Mouse (Mus musculus): Measurements from ENCODE around the gene Rufy1. TPM values are rescaled to one million over a fixed set of nuclear protein-coding genes. Genes with fewer than 3 reads are reported as not detected.
A peak's percentile ranks its signal among the peaks of the same experiment; 100 is the strongest.
"Not testable (repeated sequence)": the region's sequence is repeated elsewhere in the genome, so short reads cannot be mapped to it uniquely, and the experiment has no call there.

The Rufy1 gene
- total and polyA plus RNA-seq, 3 experiments: 8.3 to 31.4 (median 13.8) TPM

GRCm38 (mm10) chr11:50450236-50450635, 19.3 kb upstream of the Rufy1 start:
- no peaks in the 10 kb centered on the region for H3K4me1 ChIP-seq (ENCODE audit: insufficient read depth, low read depth, low read length)
- DNase-seq (ENCODE audit: low spot score): no peak
- no peak for TF ChIP-seq TAL1 (conservative IDR thresholded peaks at IDR 0.05; ENCODE audit: low read depth, low read length)
- no peak for TF ChIP-seq GATA2 (IDR thresholded peaks at IDR 0.05; ENCODE audit: borderline replicate concordance, low read depth, low read length)
- no peak for TF ChIP-seq POLR2AphosphoS5 (IDR thresholded peaks at IDR 0.05; ENCODE audit: insufficient replicate concordance, low read depth, low read length)
- no peak overlapping the region for H3K4me3 ChIP-seq (ENCODE audit: low read depth, low read length)
- no peaks in the 10 kb centered on the region for H3K36me3 ChIP-seq (replicated peaks)
- ATAC-seq (ENCODE audit: extremely low read depth, insufficient number of reproducible peaks, low FRiP score, poor library complexity, severe bottlenecking): no peak
- H3K27me3 ChIP-seq (ENCODE audit: insufficient read depth, low read length): no peaks in the 10 kb centered on the region
- no peaks in the 10 kb centered on the region for H3K9me3 ChIP-seq (replicated peaks)

- DNase-seq (ENCODE audit: low spot score); H3K27me3 ChIP-seq (ENCODE audit: insufficient read depth, low read length); H3K4me3 ChIP-seq (ENCODE audit: low read depth, low read length); H3K36me3 ChIP-seq (replicated peaks); ATAC-seq (ENCODE audit: extremely low read depth, insufficient number of reproducible peaks, low FRiP score, poor library complexity, severe bottlenecking); H3K9me3 ChIP-seq (replicated peaks); H3K4me1 ChIP-seq (ENCODE audit: insufficient read depth, low read depth, low read length): not testable (repeated sequence)
These were observed 17.2 kb upstream of the Rufy1 start for GRCm38 (mm10) chr11:50448163-50448562.

- peaks cover 17% of the 10 kb centered on the region for H3K27me3 ChIP-seq (ENCODE audit: insufficient read depth, low read length)
- no peaks in the 10 kb centered on the region for H3K9me3 ChIP-seq (replicated peaks)
- no peak for ATAC-seq (ENCODE audit: extremely low read depth, insufficient number of reproducible peaks, low FRiP score, poor library complexity, severe bottlenecking)
- no peaks in the 10 kb centered on the region for H3K36me3 ChIP-seq (replicated peaks)
- 0 out of 2 replicates have a peak, but pooled peaks have one; percentile 28 for TF ChIP-seq CTCF (IDR thresholded peaks at IDR 0.05; ENCODE audit: low read depth, low read length)
- TF ChIP-seq TAL1 (conservative IDR thresholded peaks at IDR 0.05; ENCODE audit: low read depth, low read length): no peak
- no peak for TF ChIP-seq POLR2AphosphoS5 (IDR thresholded peaks at IDR 0.05; ENCODE audit: insufficient replicate concordance, low read depth, low read length)
- H3K4me3 ChIP-seq (ENCODE audit: low read depth, low read length): no peak overlapping the region
- no peak for DNase-seq (ENCODE audit: low spot score)
- H3K4me1 ChIP-seq (ENCODE audit: insufficient read depth, low read depth, low read length): peaks cover 2% of the 10 kb centered on the region
These were observed 12.5 kb upstream of the Rufy1 start for GRCm38 (mm10) chr11:50443259-50444065.

- no peak overlapping the region for H3K4me3 ChIP-seq (ENCODE audit: low read depth, low read length)
- DNase-seq (ENCODE audit: low spot score) (no peak), ATAC-seq (ENCODE audit: extremely low read depth, insufficient number of reproducible peaks, low FRiP score, poor library complexity, severe bottlenecking) (no peak)
- H3K4me1 ChIP-seq (ENCODE audit: insufficient read depth, low read depth, low read length): peaks cover 5% of the 10 kb centered on the region
- H3K27me3 ChIP-seq (ENCODE audit: insufficient read depth, low read length): peaks cover 20% of the 10 kb centered on the region
- H3K36me3 ChIP-seq (replicated peaks): no peaks in the 10 kb centered on the region
- H3K9me3 ChIP-seq (replicated peaks): no peaks in the 10 kb centered on the region
- TF ChIP-seq GATA2 (IDR thresholded peaks at IDR 0.05; ENCODE audit: borderline replicate concordance, low read depth, low read length): no peak
- no peak for TF ChIP-seq GATA1 (IDR thresholded peaks at IDR 0.05; ENCODE audit: borderline replicate concordance, low read length)
- TF ChIP-seq POLR2AphosphoS5 (IDR thresholded peaks at IDR 0.05; ENCODE audit: insufficient replicate concordance, low read depth, low read length): no peak
- TF ChIP-seq TAL1 (conservative IDR thresholded peaks at IDR 0.05; ENCODE audit: low read depth, low read length): no peak
- no peak for TF ChIP-seq CTCF (IDR thresholded peaks at IDR 0.05; ENCODE audit: low read depth, low read length)
These were observed 10.7 kb upstream of the Rufy1 start for GRCm38 (mm10) chr11:50441637-50442036.

GRCm38 (mm10) chr11:50440691-50441090, 9.8 kb upstream of the Rufy1 start:
- H3K9me3 ChIP-seq (replicated peaks): no peaks in the 10 kb centered on the region
- no peak for TF ChIP-seq CTCF (IDR thresholded peaks at IDR 0.05; ENCODE audit: low read depth, low read length)
- no peak for TF ChIP-seq GATA2 (IDR thresholded peaks at IDR 0.05; ENCODE audit: borderline replicate concordance, low read depth, low read length)
- TF ChIP-seq TAL1 (conservative IDR thresholded peaks at IDR 0.05; ENCODE audit: low read depth, low read length): no peak
- no peak for TF ChIP-seq GATA1 (IDR thresholded peaks at IDR 0.05; ENCODE audit: borderline replicate concordance, low read length)
- ATAC-seq (ENCODE audit: extremely low read depth, insufficient number of reproducible peaks, low FRiP score, poor library complexity, severe bottlenecking): no peak
- H3K4me3 ChIP-seq (ENCODE audit: low read depth, low read length): no peak overlapping the region
- peaks cover 6% of the 10 kb centered on the region for H3K4me1 ChIP-seq (ENCODE audit: insufficient read depth, low read depth, low read length)
- peaks cover 25% of the 10 kb centered on the region for H3K27me3 ChIP-seq (ENCODE audit: insufficient read depth, low read length)
- DNase-seq (ENCODE audit: low spot score): no peak
- no peaks in the 10 kb centered on the region for H3K36me3 ChIP-seq (replicated peaks)

GRCm38 (mm10) chr11:50439857-50440256, 8.9 kb upstream of the Rufy1 start:
- Histone ChIP-seq H3K4me1 (ENCODE audit: insufficient read depth, low read depth, low read length) (peaks cover 10% of the 10 kb centered on the region), H3K9me3 (replicated peaks) (no peaks in the 10 kb centered on the region), H3K27me3 (ENCODE audit: insufficient read depth, low read length) (peaks cover 28% of the 10 kb centered on the region), H3K4me3 (ENCODE audit: low read depth, low read length) (no peak overlapping the region), H3K36me3 (replicated peaks) (no peaks in the 10 kb centered on the region)
- DNase-seq (ENCODE audit: low spot score) (no peak), ATAC-seq (ENCODE audit: extremely low read depth, insufficient number of reproducible peaks, low FRiP score, poor library complexity, severe bottlenecking) (no peak)
- TF ChIP-seq CTCF (IDR thresholded peaks at IDR 0.05; ENCODE audit: low read depth, low read length) (peak; percentile 43; the same call in 1 of the 2 replicates), TAL1 (conservative IDR thresholded peaks at IDR 0.05; ENCODE audit: low read depth, low read length) (no peak), POLR2AphosphoS5 (IDR thresholded peaks at IDR 0.05; ENCODE audit: insufficient replicate concordance, low read depth, low read length) (no peak), GATA2 (IDR thresholded peaks at IDR 0.05; ENCODE audit: borderline replicate concordance, low read depth, low read length) (no peak), GATA1 (IDR thresholded peaks at IDR 0.05; ENCODE audit: borderline replicate concordance, low read length) (no peak)

- DNase-seq (ENCODE audit: low spot score): no peak
- H3K36me3 ChIP-seq (replicated peaks): peaks cover 7% of the 10 kb centered on the region
- peaks cover 47% of the 10 kb centered on the region for H3K4me1 ChIP-seq (ENCODE audit: insufficient read depth, low read depth, low read length)
- H3K27me3 ChIP-seq (ENCODE audit: insufficient read depth, low read length): peaks cover 11% of the 10 kb centered on the region; the same call in 1 of the 2 replicates
- H3K9me3 ChIP-seq (replicated peaks): no peaks in the 10 kb centered on the region
- no peak for TF ChIP-seq CTCF (IDR thresholded peaks at IDR 0.05; ENCODE audit: low read depth, low read length)
- TF ChIP-seq TAL1 (conservative IDR thresholded peaks at IDR 0.05; ENCODE audit: low read depth, low read length): no peak
- TF ChIP-seq POLR2AphosphoS5 (IDR thresholded peaks at IDR 0.05; ENCODE audit: insufficient replicate concordance, low read depth, low read length): no peak
- TF ChIP-seq GATA1 (IDR thresholded peaks at IDR 0.05; ENCODE audit: borderline replicate concordance, low read length): no peak
- TF ChIP-seq GATA2 (IDR thresholded peaks at IDR 0.05; ENCODE audit: borderline replicate concordance, low read depth, low read length): no peak
- no peak overlapping the region for H3K4me3 ChIP-seq (ENCODE audit: low read depth, low read length)
- no peak for ATAC-seq (ENCODE audit: extremely low read depth, insufficient number of reproducible peaks, low FRiP score, poor library complexity, severe bottlenecking)
These were observed 2.0 kb upstream of the Rufy1 start for GRCm38 (mm10) chr11:50432896-50433295.

All from G1E (cell line).